Mouse (Mus musculus): ENCODE data around the gene Olfr1432. TPM values are rescaled to one million over a fixed set of nuclear protein-coding genes. Genes with fewer than 3 reads are reported as not detected.
"Not testable (repeated sequence)": the region's sequence is repeated elsewhere in the genome, so short reads cannot be mapped to it uniquely, and the experiment has no call there.

Gene Olfr1432
- polyA plus RNA-seq (2012; ENCODE audit: insufficient read depth, insufficient read length, missing spikeins): not detected in 2 replicates

DNA sequence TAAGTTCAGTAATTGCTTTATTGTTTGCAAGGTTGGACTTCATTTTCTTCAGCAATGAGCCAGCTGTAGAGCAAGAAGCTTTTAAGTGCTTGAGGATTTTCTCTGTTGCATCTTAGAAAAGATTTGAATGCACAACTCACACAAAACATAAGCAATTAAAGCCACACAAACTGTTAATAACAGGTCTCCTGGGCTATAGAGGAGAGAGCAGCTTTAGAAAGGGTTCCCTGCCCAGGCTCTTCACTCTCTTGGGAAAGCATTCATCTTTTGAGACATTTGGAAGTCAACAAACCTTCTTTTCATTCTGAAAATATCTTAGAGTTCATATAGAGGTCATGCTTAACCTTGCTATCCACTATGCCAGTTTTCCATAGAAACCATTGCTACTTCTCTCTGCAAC is at the start of gene Olfr1432:
Gene Olfr1432, minus strand, starts transcription at position 101 of the 400 bp plus-strand sequence.
- H3K4me3 ChIP-seq (ENCODE audit: insufficient read depth, low read length); H3K27ac ChIP-seq (ENCODE audit: insufficient read depth, low read depth, low read length); H3K4me1 ChIP-seq (ENCODE audit: control insufficient read depth, insufficient read depth, low read length): not testable (repeated sequence)

DNA sequence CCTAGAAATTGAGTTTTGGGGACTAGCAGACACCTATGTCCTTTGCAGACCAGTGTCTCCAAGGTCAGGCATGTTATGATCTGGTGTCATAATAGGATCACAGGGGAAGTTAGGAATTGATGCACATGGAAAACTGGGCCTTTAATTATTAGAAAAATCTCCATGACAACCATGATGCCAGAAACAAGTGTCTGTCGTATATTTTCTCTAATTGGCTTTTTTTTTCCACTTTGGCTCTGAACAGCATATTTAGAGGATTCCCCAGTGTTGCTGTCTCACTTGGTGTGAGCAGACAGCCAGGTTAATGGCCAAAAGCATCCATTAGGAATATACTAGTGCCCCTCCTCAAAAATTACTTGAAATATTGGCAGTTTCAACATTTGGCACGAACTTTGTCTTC is 47.2 kb upstream of the Olfr1432 start, which contains the start of gene Olfr1434:
Gene Olfr1434, plus strand, starts transcription at position 301 of the 400 bp plus-strand sequence.
- no peak within 1 kb of the TSS for H3K27ac ChIP-seq (ENCODE audit: insufficient read depth, low read depth, low read length)
- no peak within 1 kb of the TSS for H3K4me3 ChIP-seq (ENCODE audit: insufficient read depth, low read length)

DNA sequence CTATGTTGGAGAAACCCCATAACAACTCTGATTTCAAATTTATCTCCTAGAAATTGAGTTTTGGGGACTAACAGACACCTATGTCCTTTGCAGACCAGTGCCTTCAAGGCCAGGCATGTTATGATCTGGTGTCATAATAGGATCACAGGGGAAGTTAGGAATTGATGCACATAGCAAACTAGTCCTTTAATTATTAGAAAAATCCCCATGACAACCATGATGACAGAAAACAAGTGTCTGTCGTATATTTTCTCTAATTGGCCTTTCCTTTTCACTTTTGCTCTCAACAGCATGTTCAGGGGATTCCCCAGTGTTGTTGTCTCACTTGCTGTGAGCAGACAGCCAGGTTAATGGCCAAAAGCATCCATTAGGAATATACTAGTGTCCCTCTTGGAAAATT is 28.3 kb upstream of the Olfr1432 start, which contains the start of gene Olfr235:
Gene Olfr235, plus strand, starts transcription at position 301 of the 400 bp plus-strand sequence.
- H3K27ac ChIP-seq (ENCODE audit: insufficient read depth, low read depth, low read length): no peak within 1 kb of the TSS
- no peaks in the 10 kb centered on the region for H3K4me1 ChIP-seq (ENCODE audit: control insufficient read depth, insufficient read depth, low read length)
- TF ChIP-seq POLR2A (IDR thresholded peaks at IDR 0.05; ENCODE audit: borderline replicate concordance, low read depth, low read length) (no peak), CTCF (IDR thresholded peaks at IDR 0.05; ENCODE audit: low read depth, low read length) (no peak)
- no peak within 1 kb of the TSS for H3K4me3 ChIP-seq (ENCODE audit: insufficient read depth, low read length)

More for the DNA sequence above, 47.2 kb upstream of the Olfr1432 start, which contains the start of gene Olfr1434:
- no peak for TF ChIP-seq CTCF (IDR thresholded peaks at IDR 0.05; ENCODE audit: low read depth, low read length)
- TF ChIP-seq POLR2A (IDR thresholded peaks at IDR 0.05; ENCODE audit: borderline replicate concordance, low read depth, low read length): no peak
- no peaks in the 10 kb centered on the region for H3K4me1 ChIP-seq (ENCODE audit: control insufficient read depth, insufficient read depth, low read length)

DNA sequence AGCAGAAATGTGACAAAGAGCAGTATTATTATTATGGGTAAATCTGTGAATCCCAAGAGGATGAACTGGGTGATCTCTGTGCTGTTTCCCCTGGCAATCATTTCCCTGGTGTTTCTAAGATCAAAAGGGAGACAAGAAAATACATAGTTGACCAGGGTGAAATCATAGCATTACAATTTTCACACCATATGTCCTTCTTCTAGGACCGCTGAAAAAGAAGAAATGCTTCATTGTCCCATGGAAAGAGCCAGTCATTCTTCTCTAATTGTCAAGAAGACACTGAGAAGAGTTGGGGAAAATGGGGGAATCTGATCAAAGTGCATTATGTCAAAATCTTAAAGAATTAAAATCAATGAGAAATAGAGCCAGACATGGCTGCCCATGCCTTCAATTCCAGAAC is 9.2 kb upstream of the Olfr1432 start, which contains the start of gene Olfr262:
Gene Olfr262, minus strand, starts transcription at position 101 of the 400 bp plus-strand sequence.
- H3K4me3 ChIP-seq (ENCODE audit: insufficient read depth, low read length): no peak within 1 kb of the TSS
- TF ChIP-seq POLR2A (IDR thresholded peaks at IDR 0.05; ENCODE audit: borderline replicate concordance, low read depth, low read length) (no peak), CTCF (IDR thresholded peaks at IDR 0.05; ENCODE audit: low read depth, low read length) (no peak)

DNA sequence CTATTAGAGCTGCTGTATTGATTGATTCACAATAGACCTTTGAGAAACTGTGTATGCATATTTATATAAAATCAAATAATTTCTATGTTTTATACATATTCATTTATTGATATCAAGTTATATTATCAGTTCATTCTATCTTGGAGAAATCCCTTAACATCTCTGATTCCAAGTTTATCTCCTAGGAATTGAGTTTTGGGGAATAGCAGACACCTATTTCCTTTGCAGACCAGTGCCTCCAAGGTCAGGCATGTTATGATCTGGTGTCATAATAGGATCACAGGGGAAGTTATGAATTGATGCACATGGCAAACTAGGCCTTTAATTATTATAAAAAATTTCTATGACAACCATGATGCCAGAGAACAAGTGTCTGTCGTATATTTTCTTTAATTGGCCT is 32.1 kb downstream of the Olfr1432 start, which contains the start of gene Olfr1431:
Gene Olfr1431, plus strand, starts transcription at position 301 of the 400 bp plus-strand sequence.
- no peak for TF ChIP-seq CTCF (IDR thresholded peaks at IDR 0.05; ENCODE audit: low read depth, low read length)
- no peak for TF ChIP-seq POLR2A (IDR thresholded peaks at IDR 0.05; ENCODE audit: borderline replicate concordance, low read depth, low read length)
- Histone ChIP-seq H3K4me3 (ENCODE audit: insufficient read depth, low read length) (no peak within 1 kb of the TSS), H3K4me1 (ENCODE audit: control insufficient read depth, insufficient read depth, low read length) (no peaks in the 10 kb centered on the region), H3K27ac (ENCODE audit: insufficient read depth, low read depth, low read length) (no peak within 1 kb of the TSS)

More for the DNA sequence above, 9.2 kb upstream of the Olfr1432 start, which contains the start of gene Olfr262:
- Histone ChIP-seq H3K27ac (ENCODE audit: insufficient read depth, low read depth, low read length) (no peak within 1 kb of the TSS), H3K4me1 (ENCODE audit: control insufficient read depth, insufficient read depth, low read length) (no peaks in the 10 kb centered on the region)

DNA sequence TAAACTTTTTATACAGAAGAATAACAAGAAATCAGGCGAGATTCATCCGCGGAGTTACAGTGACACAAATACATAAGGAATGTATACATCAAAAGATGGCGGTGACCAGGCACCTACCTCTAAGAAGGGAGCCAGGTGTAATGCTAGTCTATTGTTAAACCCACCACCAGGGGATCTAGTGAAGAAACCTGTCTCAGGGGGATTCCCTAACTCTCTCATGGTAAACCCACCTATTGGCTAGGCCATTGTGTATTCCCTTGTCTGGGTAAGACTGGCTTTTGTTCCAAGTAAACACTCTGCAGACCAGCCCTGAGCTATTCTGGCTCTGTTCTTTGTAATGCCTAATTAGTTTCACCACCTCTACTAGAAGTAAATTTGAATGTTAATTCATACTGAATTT is 33.3 kb downstream of the Olfr1432 start:
- H3K4me1 ChIP-seq (ENCODE audit: control insufficient read depth, insufficient read depth, low read length); H3K27ac ChIP-seq (ENCODE audit: insufficient read depth, low read depth, low read length); H3K4me3 ChIP-seq (ENCODE audit: insufficient read depth, low read length): not testable (repeated sequence)

Other genes starting within 250 kb of the Olfr1432 start
- not detected in 2 replicates for gene Olfr1423, start 191.3 kb downstream of the Olfr1432 start, polyA plus RNA-seq (2012; ENCODE audit: insufficient read depth, insufficient read length, missing spikeins)
- gene Olfr1424, start 169.9 kb downstream of the Olfr1432 start, polyA plus RNA-seq (2012; ENCODE audit: insufficient read depth, insufficient read length, missing spikeins): not detected in 2 replicates
- not detected in 2 replicates for gene Olfr1425, start 154.9 kb downstream of the Olfr1432 start, polyA plus RNA-seq (2012; ENCODE audit: insufficient read depth, insufficient read length, missing spikeins)
- not detected in 2 replicates for gene Olfr1426, start 140.6 kb downstream of the Olfr1432 start, polyA plus RNA-seq (2012; ENCODE audit: insufficient read depth, insufficient read length, missing spikeins)
- not detected in 2 replicates for gene Olfr1427, start 129.3 kb downstream of the Olfr1432 start, polyA plus RNA-seq (2012; ENCODE audit: insufficient read depth, insufficient read length, missing spikeins)
- not detected in 2 replicates for gene Olfr1428, start 116.7 kb downstream of the Olfr1432 start, polyA plus RNA-seq (2012; ENCODE audit: insufficient read depth, insufficient read length, missing spikeins)
- gene Olfr76, start 109.4 kb downstream of the Olfr1432 start, polyA plus RNA-seq (2012; ENCODE audit: insufficient read depth, insufficient read length, missing spikeins): not detected in 2 replicates
- 0.20 and 0.28 TPM in 2 replicates for gene Olfr1555-ps1, start 62.5 kb downstream of the Olfr1432 start, polyA plus RNA-seq (2012; ENCODE audit: insufficient read depth, insufficient read length, missing spikeins)
- not detected in 2 replicates for gene Olfr1431, start 32.0 kb downstream of the Olfr1432 start, polyA plus RNA-seq (2012; ENCODE audit: insufficient read depth, insufficient read length, missing spikeins)
- not detected in 2 replicates for gene Olfr262, start 9.1 kb upstream of the Olfr1432 start, polyA plus RNA-seq (2012; ENCODE audit: insufficient read depth, insufficient read length, missing spikeins)
- not detected in 2 replicates for gene Olfr235, start 28.4 kb upstream of the Olfr1432 start, polyA plus RNA-seq (2012; ENCODE audit: insufficient read depth, insufficient read length, missing spikeins)
- gene Olfr1434, start 47.3 kb upstream of the Olfr1432 start, polyA plus RNA-seq (2012; ENCODE audit: insufficient read depth, insufficient read length, missing spikeins): not detected in 2 replicates
- gene Olfr1436, start 66.5 kb upstream of the Olfr1432 start, polyA plus RNA-seq (2012; ENCODE audit: insufficient read depth, insufficient read length, missing spikeins): not detected in 2 replicates
- gene Olfr1437, start 92.5 kb upstream of the Olfr1432 start, polyA plus RNA-seq (2012; ENCODE audit: insufficient read depth, insufficient read length, missing spikeins): not detected in 2 replicates
- 0.17 TPM in 1 of 2 replicates, not detected in the other for gene Olfr1438-ps1, start 103.3 kb upstream of the Olfr1432 start, polyA plus RNA-seq (2012; ENCODE audit: insufficient read depth, insufficient read length, missing spikeins)
- gene Olfr1440, start 154.7 kb upstream of the Olfr1432 start, polyA plus RNA-seq (2012; ENCODE audit: insufficient read depth, insufficient read length, missing spikeins): not detected in 2 replicates
- not detected in 2 replicates for gene Olfr1441, start 184.8 kb upstream of the Olfr1432 start, polyA plus RNA-seq (2012; ENCODE audit: insufficient read depth, insufficient read length, missing spikeins)
- not detected in 2 replicates for gene Pfpl, start 195.3 kb upstream of the Olfr1432 start, polyA plus RNA-seq (2012; ENCODE audit: insufficient read depth, insufficient read length, missing spikeins)
- gene Mpeg1, start 228.2 kb upstream of the Olfr1432 start, polyA plus RNA-seq (2012; ENCODE audit: insufficient read depth, insufficient read length, missing spikeins): 2,155 and 2,361 TPM in 2 replicates